Mouse (Mus musculus): Measurements from ENCODE around the gene Kcnd3.
A peak's percentile ranks its signal among the peaks of the same experiment; 100 is the strongest.

DNA sequence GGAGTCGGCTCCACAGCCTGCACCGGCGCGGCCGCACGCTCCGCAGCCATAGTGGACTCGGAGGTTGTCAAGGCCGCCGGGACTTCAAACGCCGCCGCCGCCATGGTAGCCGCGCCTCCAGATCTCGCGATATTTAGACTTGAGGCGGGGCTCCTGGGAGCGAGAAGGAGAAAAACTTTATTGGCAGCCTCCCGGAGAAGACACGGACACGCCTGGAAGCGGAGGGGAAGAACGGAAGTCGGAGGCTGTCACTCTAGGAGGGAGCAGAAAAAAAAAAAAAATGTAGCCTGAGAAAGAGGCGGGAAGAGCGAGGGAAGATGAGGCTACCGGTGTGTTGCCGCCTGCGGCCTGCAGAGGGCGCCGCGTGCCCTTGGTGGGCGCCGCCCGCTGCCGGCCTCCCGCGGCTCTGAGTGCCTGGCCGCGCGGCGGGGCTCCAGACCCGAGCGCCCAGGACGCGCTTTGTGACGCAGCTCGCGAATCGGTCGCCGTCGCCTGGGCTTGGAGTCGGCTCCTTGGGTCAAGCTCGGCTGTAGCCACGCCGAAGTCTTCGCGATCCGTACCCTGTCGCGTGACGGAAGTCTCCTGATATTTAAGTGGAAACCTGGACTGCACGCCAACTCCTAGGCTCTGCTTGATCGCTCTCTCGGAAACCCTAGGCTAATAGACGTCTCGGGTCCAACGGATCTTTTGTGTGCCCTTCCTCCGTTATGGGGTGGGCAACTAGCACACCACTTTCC lies 235.4 kb downstream of the Kcnd3 start, which contains the start of gene Ddx20:
- TF ChIP-seq CTCF (IDR thresholded peaks at IDR 0.05; ENCODE audit: low read depth, low read length): peak; percentile 43; the same call in 1 of the 2 replicates
- TF ChIP-seq POLR2A (IDR thresholded peaks at IDR 0.05; ENCODE audit: borderline replicate concordance, low read depth, low read length): no peak
